Mouse (Mus musculus): ENCODE results near the gene Mmp14. TPM values are rescaled to one million over a fixed set of nuclear protein-coding genes. Genes with fewer than 3 reads are reported as not detected.

Gene Mmp14
- 101 and 167 TPM in 2 replicates for polyA plus RNA-seq (2014; fragmentation: Nextera tagmentation; extraction: Ambion mirVana)

DNA sequence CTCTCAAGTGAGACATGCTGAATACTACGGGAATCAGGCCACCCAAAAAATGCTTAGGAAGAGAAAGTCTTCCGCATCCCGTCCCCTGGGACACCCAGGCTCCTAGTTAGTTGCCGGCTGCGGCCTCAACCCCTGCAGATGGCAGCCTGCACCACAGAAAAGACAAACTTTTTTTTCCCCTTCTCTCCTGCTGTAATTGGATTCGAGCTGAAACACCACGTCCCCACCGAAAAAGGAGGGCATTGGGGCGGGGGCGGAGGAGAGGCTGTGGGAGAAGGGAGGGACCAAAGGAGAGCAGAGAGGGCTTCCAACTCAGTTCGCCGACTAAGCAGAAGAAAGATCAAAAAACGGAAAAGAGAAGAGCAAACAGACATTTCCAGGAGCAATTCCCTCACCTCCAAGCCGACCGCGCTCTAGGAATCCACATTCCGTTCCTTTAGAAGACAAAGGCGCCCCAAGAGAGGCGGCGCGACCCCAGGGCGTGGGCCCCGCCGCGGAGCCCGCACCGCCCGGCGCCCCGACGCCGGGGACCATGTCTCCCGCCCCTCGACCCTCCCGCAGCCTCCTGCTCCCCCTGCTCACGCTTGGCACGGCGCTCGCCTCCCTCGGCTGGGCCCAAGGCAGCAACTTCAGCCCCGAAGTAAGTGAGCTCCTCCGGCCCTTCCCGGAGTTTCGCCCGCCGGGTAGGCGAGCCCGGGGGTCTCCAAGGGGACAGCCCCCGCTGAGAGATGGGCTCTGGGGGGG is at the start of gene Mmp14:
TSS of gene Mmp14 (plus strand) at position 279 of the 744 bp plus-strand sequence.
- Histone ChIP-seq H3K4me1 (ENCODE audit: control insufficient read depth, insufficient read depth, low read length) (peaks cover 40% of the 10 kb centered on the region), H3K4me3 (ENCODE audit: low read length) (peak within 1 kb of the TSS; percentile 93), H3K9me3 (ENCODE audit: control insufficient read depth, low read length) (no peaks in the 10 kb centered on the region), H3K36me3 (ENCODE audit: control insufficient read depth, insufficient read depth, low read length) (peaks cover 27% of the 10 kb centered on the region), H3K4me2 (replicated peaks; ENCODE audit: low read depth, low read length) (peak within 1 kb of the TSS; percentile 64), H3K27me3 (ENCODE audit: control insufficient read depth, insufficient read depth, low read length) (no peaks in the 10 kb centered on the region), H3K27ac (ENCODE audit: low read depth, low read length) (peak within 1 kb of the TSS; percentile 98), H3K9ac (ENCODE audit: low read depth, low read length) (peak within 1 kb of the TSS; percentile 99)
- ATAC-seq (ENCODE audit: low FRiP score, low TSS enrichment): peak; percentile 54
- under 1% methylated on average over 47 of the region's 49 CpGs for WGBS

DNA sequence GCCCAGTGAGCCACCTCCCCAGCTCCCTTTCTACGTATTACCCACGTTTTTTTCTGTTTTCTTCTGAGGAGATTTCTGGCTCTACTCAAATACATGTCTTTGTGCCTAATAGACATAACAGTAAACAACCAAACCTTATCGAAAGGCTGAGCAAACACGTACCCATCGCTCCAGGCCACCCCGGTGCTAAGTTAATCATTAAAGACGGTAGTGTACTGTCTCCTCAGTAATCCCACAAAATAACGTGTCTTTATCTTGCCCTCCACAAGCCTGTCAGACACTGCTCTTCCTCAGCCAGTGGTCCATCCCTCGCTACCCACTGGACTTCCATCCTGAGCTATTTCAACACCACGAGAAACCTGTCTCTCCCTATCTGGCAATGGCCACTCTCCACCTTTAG is 49.6 kb upstream of the Mmp14 start:
- Histone ChIP-seq H3K9me3 (ENCODE audit: control insufficient read depth, low read length) (no peaks in the 10 kb centered on the region), H3K27ac (ENCODE audit: low read depth, low read length) (no peak overlapping the region), H3K36me3 (ENCODE audit: control insufficient read depth, insufficient read depth, low read length) (no peaks in the 10 kb centered on the region), H3K4me1 (ENCODE audit: control insufficient read depth, insufficient read depth, low read length) (peaks cover 33% of the 10 kb centered on the region), H3K4me2 (replicated peaks; ENCODE audit: low read depth, low read length) (no peak overlapping the region), H3K27me3 (ENCODE audit: control insufficient read depth, insufficient read depth, low read length) (no peaks in the 10 kb centered on the region), H3K4me3 (ENCODE audit: low read length) (no peak overlapping the region), H3K9ac (ENCODE audit: low read depth, low read length) (no peak overlapping the region)
- no peak for ATAC-seq (ENCODE audit: low FRiP score, low TSS enrichment)
- 75% methylated on average over 10 of the region's 10 CpGs for WGBS

DNA sequence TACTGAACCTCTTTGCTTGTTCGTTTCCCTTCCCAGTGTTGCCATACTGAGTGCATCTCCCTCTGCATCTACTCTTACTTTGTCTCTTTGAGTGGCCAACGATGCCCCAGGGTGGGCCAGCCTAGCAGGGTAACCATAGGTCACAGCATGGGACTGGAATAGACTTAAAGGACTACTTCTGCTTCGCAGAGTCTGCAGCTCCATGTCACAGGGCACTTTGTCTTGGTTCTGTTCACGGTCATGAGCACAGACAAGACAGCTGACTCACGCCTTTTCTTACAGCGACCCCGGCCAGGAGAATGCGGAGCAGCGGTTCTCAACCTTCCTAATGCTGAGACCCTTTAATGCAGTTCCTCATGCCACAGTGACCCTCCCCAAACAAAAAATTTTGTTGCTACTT is 48.8 kb upstream of the Mmp14 start:
- H3K4me1 ChIP-seq (ENCODE audit: control insufficient read depth, insufficient read depth, low read length): peaks cover 39% of the 10 kb centered on the region
- H3K27me3 ChIP-seq (ENCODE audit: control insufficient read depth, insufficient read depth, low read length): no peaks in the 10 kb centered on the region
- 0 out of 2 replicates have a peak overlapping the region, but pooled peaks have one; percentile 4 for H3K27ac ChIP-seq (ENCODE audit: low read depth, low read length)
- H3K36me3 ChIP-seq (ENCODE audit: control insufficient read depth, insufficient read depth, low read length): no peaks in the 10 kb centered on the region
- H3K4me2 ChIP-seq (replicated peaks; ENCODE audit: low read depth, low read length): no peak overlapping the region
- no peak for ATAC-seq (ENCODE audit: low FRiP score, low TSS enrichment)
- H3K4me3 ChIP-seq (ENCODE audit: low read length): no peak overlapping the region
- no peaks in the 10 kb centered on the region for H3K9me3 ChIP-seq (ENCODE audit: control insufficient read depth, low read length)
- 54% methylated on average over 9 of the region's 9 CpGs for WGBS
- no peak overlapping the region for H3K9ac ChIP-seq (ENCODE audit: low read depth, low read length)

- Histone ChIP-seq H3K36me3 (ENCODE audit: control insufficient read depth, insufficient read depth, low read length) (no peaks in the 10 kb centered on the region), H3K27me3 (ENCODE audit: control insufficient read depth, insufficient read depth, low read length) (no peaks in the 10 kb centered on the region), H3K4me1 (ENCODE audit: control insufficient read depth, insufficient read depth, low read length) (peaks cover 43% of the 10 kb centered on the region), H3K27ac (ENCODE audit: low read depth, low read length) (no peak overlapping the region), H3K4me3 (ENCODE audit: low read length) (no peak overlapping the region), H3K9ac (ENCODE audit: low read depth, low read length) (no peak overlapping the region), H3K9me3 (ENCODE audit: control insufficient read depth, low read length) (no peaks in the 10 kb centered on the region), H3K4me2 (replicated peaks; ENCODE audit: low read depth, low read length) (no peak overlapping the region)
- WGBS: 31% methylated on average over 4 of the region's 4 CpGs
- peak; percentile 51; the same call in 1 of the 2 replicates for ATAC-seq (ENCODE audit: low FRiP score, low TSS enrichment)
Observed at GRCm38 (mm10) chr14:54383355-54383771, 48.0 kb upstream of the Mmp14 start.

- Histone ChIP-seq H3K4me2 (replicated peaks; ENCODE audit: low read depth, low read length) (no peak overlapping the region), H3K9me3 (ENCODE audit: control insufficient read depth, low read length) (no peaks in the 10 kb centered on the region), H3K4me3 (ENCODE audit: low read length) (no peak overlapping the region), H3K36me3 (ENCODE audit: control insufficient read depth, insufficient read depth, low read length) (no peaks in the 10 kb centered on the region), H3K9ac (ENCODE audit: low read depth, low read length) (no peak overlapping the region), H3K27ac (ENCODE audit: low read depth, low read length) (no peak overlapping the region), H3K4me1 (ENCODE audit: control insufficient read depth, insufficient read depth, low read length) (peaks cover 41% of the 10 kb centered on the region), H3K27me3 (ENCODE audit: control insufficient read depth, insufficient read depth, low read length) (no peaks in the 10 kb centered on the region)
- WGBS: 91% methylated on average over 8 of the region's 8 CpGs
- ATAC-seq (ENCODE audit: low FRiP score, low TSS enrichment): no peak
Observed at GRCm38 (mm10) chr14:54384396-54384795, 47.0 kb upstream of the Mmp14 start.

DNA sequence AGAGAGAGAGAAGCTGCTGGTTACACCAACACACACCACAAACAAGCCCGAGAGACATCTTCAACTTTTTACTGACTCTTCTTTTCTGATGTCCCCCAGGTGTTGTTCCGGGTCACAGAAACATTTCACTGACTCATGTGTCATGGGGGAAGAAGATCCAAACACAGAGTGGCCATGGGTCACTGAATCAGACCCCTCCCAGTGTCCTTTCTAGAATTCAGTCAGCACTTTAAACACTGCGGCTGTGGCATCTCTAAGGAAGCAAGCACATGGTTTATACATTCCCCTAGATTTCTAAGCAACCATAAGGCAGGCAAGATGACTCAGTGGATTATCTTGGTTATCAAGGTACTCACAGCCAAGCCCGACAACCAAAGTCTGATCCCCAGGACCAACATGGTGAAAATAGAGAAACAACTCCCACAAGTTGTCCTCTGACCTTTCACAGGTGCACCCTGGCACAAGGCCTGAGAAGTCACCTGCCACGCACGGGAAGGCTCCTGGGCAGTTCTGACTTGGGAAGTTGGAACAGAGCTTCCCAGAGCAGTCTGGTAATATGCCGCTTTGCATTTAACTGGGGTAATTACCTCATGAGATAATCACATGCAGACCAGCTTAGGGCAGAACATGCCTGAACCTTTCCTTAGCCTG is 45.3 kb upstream of the Mmp14 start:
- Histone ChIP-seq H3K4me3 (ENCODE audit: low read length) (no peak overlapping the region), H3K36me3 (ENCODE audit: control insufficient read depth, insufficient read depth, low read length) (no peaks in the 10 kb centered on the region), H3K9me3 (ENCODE audit: control insufficient read depth, low read length) (no peaks in the 10 kb centered on the region), H3K27ac (ENCODE audit: low read depth, low read length) (no peak overlapping the region), H3K4me2 (replicated peaks; ENCODE audit: low read depth, low read length) (no peak overlapping the region), H3K27me3 (ENCODE audit: control insufficient read depth, insufficient read depth, low read length) (no peaks in the 10 kb centered on the region), H3K9ac (ENCODE audit: low read depth, low read length) (no peak overlapping the region), H3K4me1 (ENCODE audit: control insufficient read depth, insufficient read depth, low read length) (peaks cover 31% of the 10 kb centered on the region)
- 44% methylated on average over 7 of the region's 7 CpGs for WGBS
- peak; percentile 41; the same call in 1 of the 2 replicates for ATAC-seq (ENCODE audit: low FRiP score, low TSS enrichment)

- H3K4me2 ChIP-seq (replicated peaks; ENCODE audit: low read depth, low read length): no peak overlapping the region
- no peaks in the 10 kb centered on the region for H3K9me3 ChIP-seq (ENCODE audit: control insufficient read depth, low read length)
- no peaks in the 10 kb centered on the region for H3K36me3 ChIP-seq (ENCODE audit: control insufficient read depth, insufficient read depth, low read length)
- H3K4me1 ChIP-seq (ENCODE audit: control insufficient read depth, insufficient read depth, low read length): peaks cover 26% of the 10 kb centered on the region
- H3K27me3 ChIP-seq (ENCODE audit: control insufficient read depth, insufficient read depth, low read length): no peaks in the 10 kb centered on the region
- WGBS: 20% methylated on average over 6 of the region's 6 CpGs
- H3K4me3 ChIP-seq (ENCODE audit: low read length): no peak overlapping the region
- no peak overlapping the region for H3K9ac ChIP-seq (ENCODE audit: low read depth, low read length)
- ATAC-seq (ENCODE audit: low FRiP score, low TSS enrichment): 0 out of 2 replicates have a peak, but pooled peaks have one; percentile 7
- no peak overlapping the region for H3K27ac ChIP-seq (ENCODE audit: low read depth, low read length)
Observed at GRCm38 (mm10) chr14:54387546-54387945, 43.9 kb upstream of the Mmp14 start.

DNA sequence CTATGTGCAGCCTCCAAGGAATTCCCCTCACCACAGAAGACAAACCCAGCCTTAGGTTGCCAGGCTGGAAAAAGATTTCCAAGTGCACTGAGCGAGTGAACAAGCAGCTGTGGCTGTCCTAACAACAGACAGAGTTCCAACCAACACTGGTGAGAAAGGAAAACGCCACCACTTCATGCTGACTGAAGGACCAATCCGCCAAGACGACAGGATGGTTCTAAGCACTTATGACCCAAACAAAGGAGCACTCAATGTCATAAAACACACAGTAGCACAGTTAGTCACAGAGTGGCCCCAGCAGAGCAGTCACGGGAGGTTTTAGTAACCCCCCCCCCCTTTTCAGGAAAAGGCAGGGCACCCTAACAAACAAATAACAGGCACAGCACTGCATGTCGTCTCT is 40.6 kb upstream of the Mmp14 start:
- 44% methylated on average over 6 of the region's 6 CpGs for WGBS
- Histone ChIP-seq H3K9me3 (ENCODE audit: control insufficient read depth, low read length) (no peaks in the 10 kb centered on the region), H3K4me3 (ENCODE audit: low read length) (no peak overlapping the region), H3K9ac (ENCODE audit: low read depth, low read length) (no peak overlapping the region), H3K4me2 (replicated peaks; ENCODE audit: low read depth, low read length) (no peak overlapping the region), H3K36me3 (ENCODE audit: control insufficient read depth, insufficient read depth, low read length) (no peaks in the 10 kb centered on the region), H3K4me1 (ENCODE audit: control insufficient read depth, insufficient read depth, low read length) (peaks cover 20% of the 10 kb centered on the region), H3K27me3 (ENCODE audit: control insufficient read depth, insufficient read depth, low read length) (no peaks in the 10 kb centered on the region), H3K27ac (ENCODE audit: low read depth, low read length) (no peak overlapping the region)
- no peak for ATAC-seq (ENCODE audit: low FRiP score, low TSS enrichment)

DNA sequence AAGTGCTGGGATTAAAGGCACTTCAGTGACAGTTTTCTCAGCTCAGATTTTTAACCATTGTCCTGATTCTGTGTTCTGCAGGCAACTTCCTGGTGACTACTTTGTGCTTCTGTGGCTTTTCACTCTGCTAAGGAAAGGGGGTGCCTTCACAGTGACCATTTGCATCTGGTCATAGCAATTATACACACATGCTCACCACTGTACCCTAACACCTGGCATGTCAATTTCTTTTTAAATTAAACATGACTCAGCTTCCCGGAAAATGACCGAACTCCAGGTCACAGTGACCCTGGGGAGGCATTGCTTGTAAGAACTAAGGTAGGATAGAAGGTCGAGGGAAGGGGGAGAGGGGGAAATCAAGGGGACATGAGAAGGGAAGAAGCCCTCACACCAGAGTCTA is 37.6 kb upstream of the Mmp14 start:
- H3K9ac ChIP-seq (ENCODE audit: low read depth, low read length): no peak overlapping the region
- 0 out of 2 replicates have a peak, but pooled peaks cover 4% of the 10 kb centered on the region for H3K4me1 ChIP-seq (ENCODE audit: control insufficient read depth, insufficient read depth, low read length)
- H3K4me3 ChIP-seq (ENCODE audit: low read length): no peak overlapping the region
- no peak overlapping the region for H3K27ac ChIP-seq (ENCODE audit: low read depth, low read length)
- H3K4me2 ChIP-seq (replicated peaks; ENCODE audit: low read depth, low read length): no peak overlapping the region
- H3K9me3 ChIP-seq (ENCODE audit: control insufficient read depth, low read length): no peaks in the 10 kb centered on the region
- H3K36me3 ChIP-seq (ENCODE audit: control insufficient read depth, insufficient read depth, low read length): no peaks in the 10 kb centered on the region
- no peaks in the 10 kb centered on the region for H3K27me3 ChIP-seq (ENCODE audit: control insufficient read depth, insufficient read depth, low read length)
- no peak for ATAC-seq (ENCODE audit: low FRiP score, low TSS enrichment)
- WGBS: 71% methylated on average over 3 of the region's 3 CpGs
